Mouse (Mus musculus) brain, embryonic 14.5 days (tissue): ENCODE measurements around the gene Atp6ap2.
"Not testable (repeated sequence)": the region's sequence is repeated elsewhere in the genome, so short reads cannot be mapped to it uniquely, and the experiment has no call there.

Source experiments
- CTCF ChIP-seq: fragments of 200-500 bp; IDR thresholded peaks from 2 replicates; pipeline ENCODE4 v1.5.1; 2012; ENCODE audit warnings: inconsistent platforms, mild to moderate bottlenecking, moderate library complexity, borderline replicate concordance; ENCODE audit not compliant: insufficient read depth, insufficient read length; ENCODE audit errors: extremely low read depth
- POLR2A ChIP-seq: fragments of 200-500 bp; IDR thresholded peaks from 2 replicates; pipeline ENCODE4 v1.6.1; 2012; ENCODE audit warnings: mild to moderate bottlenecking, inconsistent platforms, borderline replicate concordance; ENCODE audit not compliant: poor library complexity, insufficient read depth, insufficient read length, severe bottlenecking; ENCODE audit errors: extremely low read depth

DNA sequence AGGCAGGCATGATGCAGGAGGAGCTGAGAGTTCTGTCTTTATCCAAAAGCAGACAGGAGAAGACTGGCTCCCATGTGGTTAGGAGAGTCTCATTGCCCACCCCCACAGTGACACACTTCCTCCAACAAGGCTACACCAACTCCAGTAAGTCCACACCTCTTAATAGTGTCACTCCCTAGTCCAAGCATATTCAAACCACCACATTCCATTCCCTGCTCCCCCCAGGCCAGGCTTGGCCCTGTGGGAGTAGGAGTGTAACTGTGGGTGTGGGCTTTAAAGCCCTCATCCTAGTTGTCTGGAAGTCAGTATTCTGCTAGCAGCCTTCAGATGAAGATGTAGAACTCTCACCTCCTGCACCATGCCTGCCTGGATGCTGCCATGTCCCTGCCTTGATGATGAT, 22.9 kb downstream of the Atp6ap2 start:
- not testable (repeated sequence) for TF ChIP-seq CTCF, POLR2A
